Mouse (Mus musculus): Measurements from ENCODE around the gene Tmem106c. TPM values are rescaled to one million over a fixed set of nuclear protein-coding genes. Genes with fewer than 3 reads are reported as not detected.

Tmem106c gene
- polyA plus RNA-seq, 1 experiment from 2014 or later, result 41.9 TPM

DNA sequence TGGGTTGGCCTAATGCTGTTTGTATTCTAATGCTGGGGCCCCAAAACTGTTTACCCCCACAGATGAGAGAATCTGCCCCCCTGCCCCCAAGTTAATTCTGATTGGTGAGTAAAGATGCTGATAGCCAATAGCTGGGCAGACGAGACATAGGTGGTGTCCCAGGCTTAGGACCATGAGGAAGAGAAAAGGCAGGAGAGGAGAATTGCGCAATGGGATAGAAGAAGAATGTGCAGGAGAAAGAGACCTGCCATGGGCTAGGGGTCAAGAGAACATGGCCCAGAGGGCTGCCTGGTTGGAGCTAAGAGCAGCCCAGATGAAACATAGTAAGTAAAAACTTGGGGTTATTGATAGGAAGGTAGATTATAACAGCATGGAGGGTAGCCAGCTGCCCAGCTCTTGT lies 23.9 kb upstream of the Tmem106c start:
- no peak overlapping the region for H3K4me3 ChIP-seq (replicated peaks)
- no peak for ATAC-seq (ENCODE audit: insufficient read depth, low FRiP score, low read depth)
- H3K27me3 ChIP-seq (replicated peaks), result no peaks in the 10 kb centered on the region
- H3K4me1 ChIP-seq, result no peaks in the 10 kb centered on the region
- no peaks in the 10 kb centered on the region for H3K9me3 ChIP-seq
- H3K27ac ChIP-seq, result no peak overlapping the region
- WGBS, result 73% methylated on average over 2 of the region's 2 CpGs
- no peaks in the 10 kb centered on the region for H3K36me3 ChIP-seq
- H3K9ac ChIP-seq, result no peak overlapping the region
- no peak overlapping the region for H3K4me2 ChIP-seq

DNA sequence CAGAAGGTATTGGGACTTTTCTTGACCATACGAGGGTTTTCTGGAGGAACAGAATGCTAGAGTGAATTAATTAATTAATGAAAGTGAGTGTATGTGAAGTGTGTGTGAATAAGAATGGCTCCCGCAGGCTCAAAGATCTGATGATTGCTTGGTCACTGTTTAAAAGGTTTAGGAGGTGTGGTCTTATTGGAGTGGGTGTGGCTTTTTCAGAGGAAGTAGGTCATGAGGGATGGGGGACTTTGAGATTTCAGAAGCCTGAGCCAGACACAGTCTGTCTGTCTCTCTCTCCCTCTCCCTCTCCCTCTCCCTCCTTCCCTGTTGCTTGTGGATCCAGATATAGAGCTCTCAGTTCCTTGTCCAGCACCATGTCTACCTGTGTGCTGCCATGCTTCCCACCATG lies 22.7 kb upstream of the Tmem106c start:
- no peaks in the 10 kb centered on the region for H3K4me1 ChIP-seq
- no peak overlapping the region for H3K27ac ChIP-seq
- no peaks in the 10 kb centered on the region for H3K27me3 ChIP-seq (replicated peaks)
- H3K36me3 ChIP-seq, result no peaks in the 10 kb centered on the region
- H3K4me2 ChIP-seq, result no peak overlapping the region
- no peak overlapping the region for H3K4me3 ChIP-seq (replicated peaks)
- no peaks in the 10 kb centered on the region for H3K9me3 ChIP-seq
- no peak overlapping the region for H3K9ac ChIP-seq
- ATAC-seq (ENCODE audit: insufficient read depth, low FRiP score, low read depth), result no peak
- WGBS, result 92% methylated on average over 2 of the region's 2 CpGs

DNA sequence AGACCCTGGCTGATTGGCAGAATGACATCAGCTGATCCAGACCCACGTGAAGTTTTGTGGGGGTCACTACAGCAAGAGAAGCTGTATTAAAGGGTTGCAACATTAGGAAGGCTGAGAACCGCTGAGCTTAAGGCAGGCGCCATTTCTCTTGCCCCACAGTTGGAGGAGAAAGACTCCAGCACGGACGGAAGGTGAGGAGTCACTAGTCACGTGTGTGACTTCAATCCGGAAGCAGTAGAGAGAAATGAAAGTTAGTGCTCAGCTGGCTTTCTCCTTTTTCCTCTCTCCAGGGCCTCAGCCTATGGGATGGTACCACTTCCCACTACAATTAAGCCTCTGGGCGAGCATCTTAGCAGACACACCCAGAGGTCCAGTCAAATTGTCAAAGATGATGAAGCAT lies 21.5 kb upstream of the Tmem106c start:
- no peak overlapping the region for H3K27ac ChIP-seq
- ATAC-seq (ENCODE audit: insufficient read depth, low FRiP score, low read depth), result no peak
- H3K27me3 ChIP-seq (replicated peaks), result no peaks in the 10 kb centered on the region
- 77% methylated on average over 8 of the region's 8 CpGs for WGBS
- no peaks in the 10 kb centered on the region for H3K36me3 ChIP-seq
- no peak overlapping the region for H3K9ac ChIP-seq
- H3K4me2 ChIP-seq, result no peak overlapping the region
- H3K4me3 ChIP-seq (replicated peaks), result no peak overlapping the region
- no peaks in the 10 kb centered on the region for H3K4me1 ChIP-seq
- H3K9me3 ChIP-seq, result no peaks in the 10 kb centered on the region

DNA sequence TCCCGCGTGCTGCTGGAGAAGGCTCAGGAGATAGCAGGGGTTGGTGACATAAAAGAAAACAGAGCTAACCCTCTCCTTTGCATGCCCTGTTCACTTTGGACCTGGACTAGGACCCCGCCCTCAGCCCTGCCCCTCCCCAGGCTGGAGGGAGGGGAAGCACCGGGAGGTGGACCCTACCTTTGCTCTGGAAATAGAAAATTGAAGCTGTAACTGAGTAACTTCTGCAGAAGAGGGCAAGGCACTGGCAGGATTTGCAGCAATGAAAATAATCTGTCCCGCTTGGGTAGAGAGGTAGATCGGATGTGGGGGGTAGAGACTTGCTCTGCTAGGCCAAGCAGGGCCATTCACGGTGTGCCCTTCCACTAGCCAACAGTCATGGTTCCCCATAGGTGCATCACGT lies 20.6 kb upstream of the Tmem106c start:
- H3K27ac ChIP-seq, result no peak overlapping the region
- no peaks in the 10 kb centered on the region for H3K9me3 ChIP-seq
- no peak overlapping the region for H3K9ac ChIP-seq
- no peaks in the 10 kb centered on the region for H3K36me3 ChIP-seq
- H3K4me2 ChIP-seq, result no peak overlapping the region
- no peaks in the 10 kb centered on the region for H3K4me1 ChIP-seq
- no peak overlapping the region for H3K4me3 ChIP-seq (replicated peaks)
- 81% methylated on average over 8 of the region's 8 CpGs for WGBS
- H3K27me3 ChIP-seq (replicated peaks), result no peaks in the 10 kb centered on the region
- no peak for ATAC-seq (ENCODE audit: insufficient read depth, low FRiP score, low read depth)

- Histone ChIP-seq H3K36me3 (no peaks in the 10 kb centered on the region), H3K9ac (no peak overlapping the region), H3K4me3 (replicated peaks) (no peak overlapping the region), H3K27me3 (replicated peaks) (no peaks in the 10 kb centered on the region), H3K4me2 (no peak overlapping the region), H3K27ac (no peak overlapping the region), H3K9me3 (no peaks in the 10 kb centered on the region), H3K4me1 (no peaks in the 10 kb centered on the region)
- no peak for ATAC-seq (ENCODE audit: insufficient read depth, low FRiP score, low read depth)
- 68% methylated on average over 11 of the region's 11 CpGs for WGBS
These were observed 19.0 kb upstream of the Tmem106c start for GRCm38 (mm10) chr15:97944919-97945574.

DNA sequence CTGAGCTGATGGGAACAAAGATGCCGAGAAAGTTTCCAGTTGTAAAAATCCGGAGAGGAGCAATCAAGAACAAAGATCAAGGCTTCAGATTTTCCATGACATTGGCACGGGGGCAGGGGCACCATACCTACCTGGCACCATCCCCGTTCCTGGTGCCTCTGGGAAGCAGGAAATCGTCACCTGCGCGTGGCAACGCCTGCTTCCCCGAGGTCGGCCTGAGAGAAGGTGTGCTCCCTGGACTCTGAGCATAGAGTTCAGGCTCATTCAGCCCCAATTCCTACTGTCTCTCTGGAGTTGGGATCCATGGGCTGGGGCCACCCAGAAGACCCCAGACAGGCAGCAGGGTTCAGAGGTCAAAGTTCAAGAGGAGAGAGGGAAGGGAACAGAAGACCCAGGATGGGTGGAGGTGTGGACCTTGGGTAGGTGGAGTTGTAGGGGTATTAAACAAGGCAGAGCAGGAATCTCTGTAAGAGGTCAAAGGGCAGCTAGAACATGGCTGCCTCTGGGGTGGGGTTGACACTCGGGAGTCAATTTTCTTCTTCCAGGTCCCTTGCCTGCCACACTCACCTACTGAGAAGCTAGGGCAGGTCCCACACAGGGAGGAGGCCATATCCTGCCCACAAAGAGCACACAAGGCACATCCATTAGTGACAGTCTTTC lies 18.2 kb upstream of the Tmem106c start:
- Histone ChIP-seq H3K4me2 (no peak overlapping the region), H3K27me3 (replicated peaks) (no peaks in the 10 kb centered on the region), H3K27ac (no peak overlapping the region), H3K9me3 (no peaks in the 10 kb centered on the region), H3K36me3 (no peaks in the 10 kb centered on the region), H3K4me1 (no peaks in the 10 kb centered on the region), H3K9ac (no peak overlapping the region), H3K4me3 (replicated peaks) (no peak overlapping the region)
- ATAC-seq (ENCODE audit: insufficient read depth, low FRiP score, low read depth), result no peak
- WGBS, result 75% methylated on average over 10 of the region's 11 CpGs

GRCm38 (mm10) chr15:97948720-97949119 lies 15.3 kb upstream of the Tmem106c start:
- no peak overlapping the region for H3K4me3 ChIP-seq (replicated peaks)
- 42% methylated on average over 7 of the region's 7 CpGs for WGBS
- H3K4me1 ChIP-seq, result no peaks in the 10 kb centered on the region
- H3K36me3 ChIP-seq, result no peaks in the 10 kb centered on the region
- H3K4me2 ChIP-seq, result no peak overlapping the region
- no peaks in the 10 kb centered on the region for H3K9me3 ChIP-seq
- ATAC-seq (ENCODE audit: insufficient read depth, low FRiP score, low read depth), result no peak
- no peak overlapping the region for H3K9ac ChIP-seq
- H3K27me3 ChIP-seq (replicated peaks), result no peaks in the 10 kb centered on the region
- H3K27ac ChIP-seq, result no peak overlapping the region

DNA sequence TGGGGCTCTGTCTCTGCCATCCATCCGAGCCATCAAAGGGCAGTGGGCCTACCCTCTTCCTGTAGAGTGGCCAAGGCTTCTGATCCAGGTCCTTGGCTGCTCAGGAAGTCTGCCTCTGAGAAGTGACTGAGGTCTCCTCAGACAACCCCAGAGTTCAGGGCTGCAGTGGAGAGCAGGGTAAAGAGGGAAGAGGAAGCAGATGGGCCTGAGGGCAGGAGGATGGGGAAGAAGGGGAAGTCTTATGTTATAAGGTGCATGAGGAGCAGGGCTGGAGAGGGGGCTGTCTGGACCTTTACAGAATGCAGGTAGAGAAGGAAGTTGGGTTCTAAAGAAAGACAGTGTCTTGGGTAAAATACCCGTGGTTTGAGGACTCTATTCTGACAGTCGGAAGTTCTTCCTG lies 14.3 kb upstream of the Tmem106c start:
- Histone ChIP-seq H3K9me3 (no peaks in the 10 kb centered on the region), H3K27me3 (replicated peaks) (no peaks in the 10 kb centered on the region), H3K9ac (no peak overlapping the region), H3K4me2 (no peak overlapping the region), H3K36me3 (no peaks in the 10 kb centered on the region), H3K4me3 (replicated peaks) (no peak overlapping the region), H3K27ac (no peak overlapping the region), H3K4me1 (no peaks in the 10 kb centered on the region)
- 63% methylated on average over 3 of the region's 3 CpGs for WGBS
- ATAC-seq (ENCODE audit: insufficient read depth, low FRiP score, low read depth), result no peak

DNA sequence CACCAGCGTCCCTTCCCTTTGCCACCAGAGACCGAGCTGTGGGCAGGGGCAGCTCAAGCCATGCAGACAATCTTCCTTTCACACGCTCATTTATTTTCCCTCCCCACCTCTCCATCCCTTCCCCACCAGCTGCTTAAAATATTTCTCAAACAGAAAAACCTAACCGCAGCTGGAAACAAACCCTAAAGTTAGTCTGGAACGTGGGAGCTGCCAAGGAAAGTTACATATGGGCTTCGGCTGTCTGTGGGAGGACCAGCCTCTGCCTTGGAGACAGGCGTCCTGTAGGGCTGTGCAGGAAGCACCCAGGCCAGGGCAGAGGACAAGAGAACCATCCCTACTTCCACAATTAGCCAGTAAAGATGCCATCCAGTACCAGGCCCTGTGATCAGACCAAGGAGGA lies 13.8 kb upstream of the Tmem106c start:
- no peak overlapping the region for H3K9ac ChIP-seq
- no peak overlapping the region for H3K27ac ChIP-seq
- no peaks in the 10 kb centered on the region for H3K27me3 ChIP-seq (replicated peaks)
- H3K4me1 ChIP-seq, result no peaks in the 10 kb centered on the region
- H3K4me2 ChIP-seq, result no peak overlapping the region
- H3K9me3 ChIP-seq, result no peaks in the 10 kb centered on the region
- 43% methylated on average over 7 of the region's 7 CpGs for WGBS
- no peak for ATAC-seq (ENCODE audit: insufficient read depth, low FRiP score, low read depth)
- no peaks in the 10 kb centered on the region for H3K36me3 ChIP-seq
- no peak overlapping the region for H3K4me3 ChIP-seq (replicated peaks)

- Histone ChIP-seq H3K4me1 (no peaks in the 10 kb centered on the region), H3K9me3 (no peaks in the 10 kb centered on the region), H3K27ac (no peak overlapping the region), H3K4me2 (no peak overlapping the region), H3K9ac (no peak overlapping the region), H3K36me3 (no peaks in the 10 kb centered on the region), H3K4me3 (replicated peaks) (no peak overlapping the region), H3K27me3 (replicated peaks) (no peaks in the 10 kb centered on the region)
- peak; percentile 43; the same call in 1 of the 2 replicates for ATAC-seq (ENCODE audit: insufficient read depth, low FRiP score, low read depth)
- 13% methylated on average over 16 of the region's 16 CpGs for WGBS
These were observed 11.7 kb upstream of the Tmem106c start for GRCm38 (mm10) chr15:97952137-97952888.

DNA sequence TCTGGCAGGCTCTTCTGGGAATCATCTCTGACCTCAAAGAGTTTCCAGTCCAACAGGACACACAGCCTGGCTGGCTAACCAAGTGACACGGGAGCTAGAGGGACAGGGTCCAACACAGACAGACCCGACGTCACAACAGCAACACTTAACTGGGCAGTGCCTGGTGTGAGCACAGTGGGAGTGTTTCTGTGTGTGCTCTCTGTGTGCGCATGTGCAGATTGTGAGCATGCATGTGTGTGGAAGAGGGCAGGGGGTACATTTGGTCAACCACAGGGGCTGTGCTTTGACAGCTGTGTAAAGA lies 11.2 kb upstream of the Tmem106c start:
- Histone ChIP-seq H3K4me2 (no peak overlapping the region), H3K27ac (no peak overlapping the region), H3K27me3 (replicated peaks) (no peaks in the 10 kb centered on the region), H3K4me3 (replicated peaks) (no peak overlapping the region), H3K36me3 (no peaks in the 10 kb centered on the region), H3K9ac (no peak overlapping the region), H3K9me3 (no peaks in the 10 kb centered on the region), H3K4me1 (no peaks in the 10 kb centered on the region)
- ATAC-seq (ENCODE audit: insufficient read depth, low FRiP score, low read depth), result peak; percentile 32; the same call in 1 of the 2 replicates
- WGBS, result 75% methylated on average over 4 of the region's 4 CpGs

- Histone ChIP-seq H3K4me2 (no peak overlapping the region), H3K9me3 (no peaks in the 10 kb centered on the region), H3K4me1 (no peaks in the 10 kb centered on the region), H3K27me3 (replicated peaks) (no peaks in the 10 kb centered on the region), H3K27ac (no peak overlapping the region), H3K4me3 (replicated peaks) (no peak overlapping the region), H3K9ac (no peak overlapping the region), H3K36me3 (no peaks in the 10 kb centered on the region)
- 85% methylated on average over 8 of the region's 8 CpGs for WGBS
- ATAC-seq (ENCODE audit: insufficient read depth, low FRiP score, low read depth), result no peak
These were observed 9.3 kb upstream of the Tmem106c start for GRCm38 (mm10) chr15:97954671-97955070.
